Mouse (Mus musculus): ENCODE measurements at regions not wholly inside any gene's neighbourhood (a gene's known extent, or its start where the extent isn't known, plus 50 kb on each side); places are given as distances from the start of the nearest gene placed in this dataset.

- TF ChIP-seq CTCF (IDR thresholded peaks at IDR 0.05; ENCODE audit: low read depth, low read length) (no peak), GATA2 (IDR thresholded peaks at IDR 0.05; ENCODE audit: borderline replicate concordance, low read depth, low read length) (no peak), POLR2AphosphoS5 (IDR thresholded peaks at IDR 0.05; ENCODE audit: insufficient replicate concordance, low read depth, low read length) (no peak), TAL1 (conservative IDR thresholded peaks at IDR 0.05; ENCODE audit: low read depth, low read length) (no peak)
Observed at GRCm38 (mm10) chr2:174899940-174900670, 109.9 kb upstream of the Gm14444 start.

Measured in G1E (cell line).